Mouse (Mus musculus): ENCODE results near the gene Peli2. TPM values are rescaled to one million over a fixed set of nuclear protein-coding genes. Genes with fewer than 3 reads are reported as not detected.
"Not testable (repeated sequence)": the region's sequence is repeated elsewhere in the genome, so short reads cannot be mapped to it uniquely, and the experiment has no call there.

Gene Peli2
- 5.2 and 6.8 TPM in 2 replicates for polyA plus RNA-seq (2015; fragmentation: Nextera tagmentation; extraction: Ambion mirVana)

DNA sequence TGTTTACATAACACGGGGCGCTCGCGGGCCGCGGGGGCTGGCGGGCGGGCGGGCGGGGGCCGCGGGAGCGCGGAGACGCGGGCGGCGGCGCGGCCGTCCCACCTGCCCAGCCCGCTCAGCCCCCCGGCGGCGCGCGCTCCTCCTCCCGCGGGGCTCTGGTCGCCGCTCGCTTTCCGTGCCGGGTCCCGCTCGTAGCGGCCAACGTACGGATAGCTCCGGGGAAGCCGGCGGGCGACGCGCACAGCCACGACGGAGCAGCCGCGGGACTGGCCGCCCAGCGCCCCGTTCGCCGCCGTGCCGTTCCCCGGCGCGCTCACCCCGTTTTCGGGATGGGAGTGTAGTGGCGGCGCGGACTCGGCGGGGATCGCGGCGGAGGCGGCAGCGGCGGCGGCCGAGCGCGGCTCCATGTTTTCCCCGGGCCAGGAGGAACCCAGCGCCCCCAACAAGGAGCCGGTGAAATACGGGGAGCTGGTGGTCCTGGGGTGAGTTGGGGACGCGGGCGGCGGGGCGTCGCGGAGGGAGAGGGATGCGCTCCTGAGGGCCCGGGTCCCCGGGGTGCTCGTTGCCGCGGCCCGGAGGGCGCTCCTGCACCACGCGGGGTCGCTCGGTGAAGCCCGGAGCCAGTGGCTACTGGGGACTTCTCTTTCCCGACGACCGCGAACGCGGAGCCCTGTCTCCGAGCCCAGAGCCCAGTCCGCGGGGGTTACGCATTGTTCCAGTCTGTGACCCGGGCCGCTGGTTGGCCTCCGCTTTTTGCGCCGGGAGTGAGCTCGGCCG, at the start of gene Peli2:
Gene Peli2 (plus strand): TSS at position 72 of the 777 bp plus-strand sequence.
- H3K36me3 ChIP-seq = no peaks in the 10 kb centered on the region
- peaks cover 11% of the 10 kb centered on the region for H3K27me3 ChIP-seq
- peak within 1 kb of the TSS; percentile 66 for H3K4me3 ChIP-seq
- no peaks in the 10 kb centered on the region for H3K9me3 ChIP-seq
- WGBS = under 1% methylated on average over 114 of the region's 117 CpGs
- peak within 1 kb of the TSS; percentile 75 for H3K9ac ChIP-seq
- H3K4me2 ChIP-seq = peak within 1 kb of the TSS; percentile 90
- H3K4me1 ChIP-seq = peaks cover 45% of the 10 kb centered on the region
- peak within 1 kb of the TSS; percentile 75 for H3K27ac ChIP-seq
- ATAC-seq (ENCODE audit: insufficient number of reproducible peaks, insufficient read depth, low FRiP score, low TSS enrichment, low read depth) = peak; percentile 73

DNA sequence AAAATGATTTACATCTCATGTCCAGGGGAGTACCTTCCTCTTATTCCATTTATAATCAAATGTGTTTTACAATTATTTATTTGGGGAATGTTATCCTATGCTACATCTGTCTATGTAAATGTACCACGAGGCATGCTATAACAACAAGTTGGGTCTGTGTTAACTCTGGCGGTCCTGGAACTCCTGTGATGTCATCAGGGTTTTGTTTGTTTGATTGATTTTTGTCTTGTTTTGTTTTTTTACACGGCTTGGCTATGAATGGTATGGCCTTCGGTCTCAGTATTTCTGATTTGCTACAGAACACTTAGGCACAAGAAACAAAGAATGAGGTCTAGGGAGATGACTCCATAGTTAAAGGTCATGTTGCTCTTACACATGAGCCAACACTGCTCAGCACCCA, 48.5 kb upstream of the Peli2 start:
- ATAC-seq (ENCODE audit: insufficient number of reproducible peaks, insufficient read depth, low FRiP score, low TSS enrichment, low read depth) = no peak
- WGBS = 69% methylated on average over 4 of the region's 4 CpGs
- no peak overlapping the region for H3K9ac ChIP-seq
- H3K36me3 ChIP-seq = no peaks in the 10 kb centered on the region
- no peak overlapping the region for H3K4me3 ChIP-seq
- H3K4me1 ChIP-seq = peaks cover 9% of the 10 kb centered on the region; the same call in 1 of the 2 replicates
- H3K27ac ChIP-seq = no peak overlapping the region
- no peaks in the 10 kb centered on the region for H3K9me3 ChIP-seq
- H3K27me3 ChIP-seq = no peaks in the 10 kb centered on the region
- no peak overlapping the region for H3K4me2 ChIP-seq

DNA sequence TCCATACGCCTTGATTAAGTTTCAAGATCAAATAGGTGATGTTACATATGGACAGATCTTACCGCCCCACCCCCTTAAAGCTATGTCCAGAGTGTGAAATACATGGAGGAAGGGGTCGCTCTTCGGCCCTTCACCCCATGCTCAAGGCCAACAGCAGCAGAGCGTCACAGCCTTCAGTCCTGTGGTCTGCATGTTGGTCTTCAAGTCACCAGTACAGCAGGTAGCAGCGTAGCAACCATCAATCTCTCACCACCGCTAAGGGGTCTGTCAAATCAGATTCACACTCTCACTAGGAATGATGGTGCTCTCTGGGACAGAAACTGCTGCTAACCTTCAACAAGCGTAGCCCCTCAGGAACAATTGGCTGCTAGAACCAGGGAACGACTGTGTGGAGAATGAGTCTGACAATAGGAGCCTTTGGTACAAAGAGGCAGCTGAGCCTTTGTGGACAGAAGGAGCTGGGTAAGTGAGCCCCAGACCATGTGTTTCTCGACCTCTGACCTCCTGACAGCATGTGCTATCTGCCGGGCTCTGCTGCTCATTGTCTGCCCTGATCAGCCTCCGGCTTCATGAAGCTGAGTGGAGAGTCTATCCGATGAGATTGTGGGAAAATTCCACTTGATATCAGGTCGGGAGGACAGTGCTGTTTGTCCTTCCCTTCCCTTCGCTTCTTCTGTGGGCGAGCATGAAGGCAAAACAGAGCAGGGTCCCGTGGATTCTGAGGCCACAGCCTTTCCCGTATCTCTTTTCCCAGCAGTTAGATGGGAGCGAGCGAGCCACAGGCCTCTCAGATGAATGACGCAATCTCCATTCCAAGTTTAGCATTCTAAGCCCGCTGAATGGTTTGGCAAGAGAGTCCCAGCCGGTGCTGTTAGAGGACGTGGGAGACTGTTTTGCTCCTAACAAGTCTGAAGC, 47.1 kb upstream of the Peli2 start:
- no peak for ATAC-seq (ENCODE audit: insufficient number of reproducible peaks, insufficient read depth, low FRiP score, low TSS enrichment, low read depth)
- no peak overlapping the region for H3K9ac ChIP-seq
- H3K27ac ChIP-seq = no peak overlapping the region

DNA sequence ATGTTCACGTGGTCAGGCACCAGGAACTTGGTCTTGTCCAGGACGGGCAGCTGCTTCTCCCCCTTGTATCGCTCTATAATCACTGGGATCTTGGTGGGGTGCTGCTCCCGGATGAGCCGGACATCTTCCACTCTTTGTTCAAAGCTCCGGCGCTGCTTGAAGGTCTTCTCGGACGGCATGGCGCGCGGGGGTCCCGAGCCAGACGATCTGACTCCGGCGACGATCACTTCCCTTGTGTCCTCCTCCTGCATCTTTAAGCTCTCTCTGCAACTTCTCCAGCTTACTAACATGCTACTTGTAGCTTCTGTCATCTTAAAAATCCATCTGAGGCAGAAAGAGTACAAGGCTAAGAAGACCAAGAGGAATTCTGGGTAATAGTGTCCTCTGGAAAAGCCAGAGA, 41.0 kb upstream of the Peli2 start:
- 96% methylated on average over 17 of the region's 17 CpGs for WGBS
- H3K27me3 ChIP-seq; H3K4me2 ChIP-seq; H3K9me3 ChIP-seq; H3K27ac ChIP-seq; H3K9ac ChIP-seq; ATAC-seq (ENCODE audit: insufficient number of reproducible peaks, insufficient read depth, low FRiP score, low TSS enrichment, low read depth); H3K4me1 ChIP-seq; H3K4me3 ChIP-seq; H3K36me3 ChIP-seq: not testable (repeated sequence)

More for the DNA sequence above, 47.1 kb upstream of the Peli2 start:
- Histone ChIP-seq H3K9me3 (no peaks in the 10 kb centered on the region), H3K4me3 (no peak overlapping the region), H3K27me3 (no peaks in the 10 kb centered on the region), H3K4me2 (no peak overlapping the region), H3K4me1 (peaks cover 9% of the 10 kb centered on the region; the same call in 1 of the 2 replicates), H3K36me3 (no peaks in the 10 kb centered on the region)
- WGBS = 51% methylated on average over 24 of the region's 24 CpGs

DNA sequence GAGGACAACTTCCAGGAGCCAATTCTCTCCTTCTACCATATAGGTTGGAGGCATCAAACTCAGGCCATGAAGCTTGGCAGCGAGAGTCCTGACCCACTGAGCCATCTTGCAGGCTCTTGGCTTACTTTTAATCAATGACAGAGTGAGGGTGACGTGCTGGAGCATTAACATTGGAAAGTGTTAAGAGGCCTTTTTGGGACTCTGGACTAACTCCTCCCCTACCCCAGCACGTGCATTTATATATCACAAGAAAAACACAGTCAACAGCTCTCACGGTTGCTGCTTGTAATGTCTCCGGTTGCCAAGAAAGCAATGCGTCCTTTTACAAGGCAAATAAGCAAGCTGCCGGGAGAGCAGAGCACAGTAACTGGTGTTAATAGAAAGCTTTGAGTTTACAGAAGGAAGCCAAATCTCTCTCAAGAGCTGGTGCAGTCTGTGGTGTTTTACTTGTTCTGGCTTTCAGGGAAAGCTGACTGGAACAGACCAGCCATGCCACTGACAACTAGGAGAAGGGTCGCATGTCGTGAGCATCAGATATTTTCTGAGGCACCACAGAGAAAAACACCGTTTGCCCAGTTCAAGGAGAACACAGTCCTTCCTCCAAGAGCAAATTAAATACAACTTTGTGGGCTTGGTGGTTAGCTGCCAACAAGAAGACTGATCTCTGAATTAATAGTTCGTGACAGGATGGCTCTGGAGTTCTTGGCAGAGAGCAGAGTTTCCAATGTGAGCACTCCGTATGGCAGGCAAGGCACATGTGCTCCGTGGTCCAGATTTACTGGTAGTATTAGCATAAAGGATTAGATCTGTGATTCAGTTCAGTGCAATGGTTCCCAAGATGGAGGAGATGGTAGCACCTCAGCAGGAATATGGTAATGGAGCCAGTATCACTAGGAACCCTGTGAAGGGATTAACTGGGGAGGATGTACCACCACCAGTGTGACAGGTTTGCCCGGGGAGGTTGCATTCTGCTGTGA, 36.5 kb upstream of the Peli2 start:
- Histone ChIP-seq H3K4me2 (no peak overlapping the region; the same call in 1 of the 2 replicates), H3K27ac (0 out of 2 replicates have a peak overlapping the region, but pooled peaks have one; percentile 0), H3K9ac (no peak overlapping the region), H3K36me3 (no peaks in the 10 kb centered on the region), H3K4me1 (peaks cover 16% of the 10 kb centered on the region), H3K27me3 (0 out of 2 replicates have a peak, but pooled peaks cover 3% of the 10 kb centered on the region), H3K9me3 (no peaks in the 10 kb centered on the region), H3K4me3 (no peak overlapping the region)
- WGBS = 29% methylated on average over 14 of the region's 14 CpGs
- ATAC-seq (ENCODE audit: insufficient number of reproducible peaks, insufficient read depth, low FRiP score, low TSS enrichment, low read depth) = no peak

DNA sequence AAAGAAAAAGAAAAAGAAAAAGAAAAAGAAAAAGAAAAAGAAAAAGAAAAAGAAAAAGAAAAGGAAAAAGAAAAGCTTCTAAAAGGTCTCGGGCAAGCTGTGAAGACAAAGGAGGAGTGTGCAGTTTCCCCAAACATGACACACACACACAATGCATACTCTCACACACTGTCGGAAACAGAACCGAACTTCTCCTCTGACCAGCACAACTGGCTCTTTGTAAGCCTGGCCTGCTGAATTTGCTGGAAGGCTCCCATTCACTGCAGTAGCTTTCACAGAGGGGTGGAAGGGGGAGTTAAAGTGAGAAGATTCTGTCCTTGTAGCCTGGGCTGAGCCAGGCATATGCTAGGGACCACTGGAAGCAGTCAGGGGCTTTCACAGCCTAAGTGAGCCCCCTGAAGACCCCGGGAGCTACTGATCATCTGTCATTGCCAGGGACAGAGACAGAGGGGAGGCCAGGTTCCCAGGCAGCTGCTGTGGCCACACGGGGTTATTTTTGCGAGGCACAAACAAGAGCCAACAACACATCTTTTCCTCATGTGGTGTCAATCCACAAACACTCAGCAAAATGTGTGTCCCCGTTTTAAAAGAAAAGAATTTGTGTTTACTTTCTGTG, 33.8 kb upstream of the Peli2 start:
- ATAC-seq (ENCODE audit: insufficient number of reproducible peaks, insufficient read depth, low FRiP score, low TSS enrichment, low read depth) = no peak
- H3K27ac ChIP-seq = no peak overlapping the region
- 44% methylated on average over 7 of the region's 7 CpGs for WGBS

DNA sequence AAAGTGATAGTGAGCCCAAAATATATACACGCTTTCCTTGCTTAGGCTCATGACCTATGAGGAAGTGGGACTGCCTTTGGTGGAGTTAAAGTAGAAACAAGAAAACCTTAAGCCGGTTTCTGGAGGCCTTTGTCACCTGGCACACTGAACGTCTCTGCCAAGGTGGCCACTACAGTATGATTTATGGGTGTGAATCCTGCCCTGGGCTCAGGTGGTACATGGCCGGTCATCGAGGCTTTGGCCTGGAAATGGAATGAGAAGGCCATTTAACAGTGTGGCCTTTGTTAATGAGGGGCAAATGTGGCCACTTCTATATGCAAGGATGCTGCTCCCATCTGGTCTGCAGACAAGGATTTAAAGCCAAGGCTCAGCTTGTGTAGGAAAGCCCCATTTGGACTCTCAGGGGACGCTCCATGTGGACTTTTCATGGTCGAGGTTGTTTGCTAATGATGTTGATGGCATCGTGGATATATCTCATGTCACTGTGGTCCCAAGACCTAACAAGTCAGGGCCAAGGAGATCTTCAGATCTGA, 33.3 kb upstream of the Peli2 start:
- Histone ChIP-seq H3K4me2 (no peak overlapping the region), H3K27ac (no peak overlapping the region), H3K9ac (no peak overlapping the region), H3K27me3 (0 out of 2 replicates have a peak, but pooled peaks cover 3% of the 10 kb centered on the region), H3K36me3 (no peaks in the 10 kb centered on the region), H3K9me3 (no peaks in the 10 kb centered on the region), H3K4me1 (peaks cover 21% of the 10 kb centered on the region), H3K4me3 (no peak overlapping the region)
- no peak for ATAC-seq (ENCODE audit: insufficient number of reproducible peaks, insufficient read depth, low FRiP score, low TSS enrichment, low read depth)
- 65% methylated on average over 8 of the region's 8 CpGs for WGBS

More for the DNA sequence above, 33.8 kb upstream of the Peli2 start:
- Histone ChIP-seq H3K4me3 (no peak overlapping the region), H3K9ac (no peak overlapping the region), H3K36me3 (no peaks in the 10 kb centered on the region), H3K27me3 (0 out of 2 replicates have a peak, but pooled peaks cover 3% of the 10 kb centered on the region), H3K4me2 (no peak overlapping the region), H3K4me1 (peaks cover 20% of the 10 kb centered on the region), H3K9me3 (no peaks in the 10 kb centered on the region)

DNA sequence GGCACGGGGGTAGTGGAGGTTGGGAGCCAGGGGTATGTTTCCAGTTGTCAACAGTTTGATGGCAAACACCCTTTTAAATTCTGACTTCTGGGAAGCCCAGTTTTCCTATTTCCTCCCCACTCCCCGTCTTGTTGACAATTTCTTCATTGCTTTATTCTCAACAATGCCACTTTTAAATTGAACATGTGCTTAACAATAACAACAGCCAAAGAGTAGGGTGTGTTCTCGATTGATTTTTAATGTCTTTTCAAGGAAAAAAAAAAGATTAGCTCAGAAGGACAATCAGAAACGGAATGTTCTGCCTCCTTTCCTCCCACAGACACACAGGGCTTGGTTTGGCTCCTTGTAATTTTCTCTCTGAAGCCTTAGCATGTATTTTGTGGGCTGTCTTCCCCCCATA, 30.2 kb upstream of the Peli2 start:
- Histone ChIP-seq H3K9ac (no peak overlapping the region), H3K27me3 (0 out of 2 replicates have a peak, but pooled peaks cover 3% of the 10 kb centered on the region), H3K4me1 (peaks cover 9% of the 10 kb centered on the region), H3K4me3 (no peak overlapping the region), H3K9me3 (no peaks in the 10 kb centered on the region), H3K4me2 (no peak overlapping the region), H3K36me3 (no peaks in the 10 kb centered on the region), H3K27ac (no peak overlapping the region)
- ATAC-seq (ENCODE audit: insufficient number of reproducible peaks, insufficient read depth, low FRiP score, low TSS enrichment, low read depth) = no peak
- 57% methylated on average over 4 of the region's 4 CpGs for WGBS

DNA sequence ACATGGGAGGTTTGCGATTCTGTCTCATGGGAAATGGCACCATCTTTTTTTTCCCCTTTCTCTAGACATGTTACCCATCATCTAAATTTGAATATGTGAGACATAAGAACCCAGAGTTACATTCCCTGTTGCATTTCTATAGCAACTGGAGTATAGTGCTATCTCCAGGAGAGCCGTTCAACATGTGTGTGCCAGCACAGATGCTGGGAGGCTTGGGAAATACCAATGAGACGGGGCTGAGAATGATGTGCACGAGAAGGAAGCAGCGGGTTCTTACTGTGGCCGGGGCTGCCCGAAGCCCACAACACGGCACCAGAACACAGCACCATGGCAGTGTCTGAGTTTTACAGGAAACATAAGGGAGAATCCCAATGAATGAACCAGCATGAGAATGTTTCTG, 29.5 kb upstream of the Peli2 start:
- Histone ChIP-seq H3K4me1 (peaks cover 9% of the 10 kb centered on the region), H3K36me3 (no peaks in the 10 kb centered on the region), H3K9me3 (no peaks in the 10 kb centered on the region), H3K27me3 (no peaks in the 10 kb centered on the region), H3K27ac (no peak overlapping the region), H3K9ac (no peak overlapping the region), H3K4me2 (no peak overlapping the region), H3K4me3 (no peak overlapping the region)
- ATAC-seq (ENCODE audit: insufficient number of reproducible peaks, insufficient read depth, low FRiP score, low TSS enrichment, low read depth) = no peak
- 59% methylated on average over 8 of the region's 8 CpGs for WGBS

DNA sequence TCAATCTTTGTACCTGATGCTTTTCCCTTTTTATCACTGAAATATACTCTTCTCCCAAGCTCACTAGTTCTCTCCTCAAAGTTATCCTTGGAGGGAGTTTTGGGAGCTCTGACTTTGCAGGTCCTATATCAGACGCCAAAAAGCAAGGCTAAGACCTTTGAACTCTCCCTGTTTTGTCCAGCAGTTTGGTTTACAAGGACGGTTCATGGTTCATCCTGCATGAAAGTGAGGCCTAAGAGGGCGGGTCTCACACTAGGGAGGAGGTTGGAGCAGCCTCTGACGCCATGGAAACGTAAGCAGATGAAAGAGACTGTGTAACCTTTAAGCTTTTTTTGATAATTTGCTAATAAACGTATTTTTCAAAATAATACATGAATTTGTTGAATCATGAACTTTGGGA, 22.4 kb upstream of the Peli2 start:
- Histone ChIP-seq H3K9ac (no peak overlapping the region), H3K36me3 (no peaks in the 10 kb centered on the region), H3K27ac (no peak overlapping the region), H3K9me3 (no peaks in the 10 kb centered on the region), H3K4me1 (no peaks in the 10 kb centered on the region), H3K4me2 (no peak overlapping the region), H3K27me3 (no peaks in the 10 kb centered on the region), H3K4me3 (no peak overlapping the region)
- no peak for ATAC-seq (ENCODE audit: insufficient number of reproducible peaks, insufficient read depth, low FRiP score, low TSS enrichment, low read depth)
- WGBS = 65% methylated on average over 6 of the region's 6 CpGs

Data from embryonic facial prominence, embryonic 13.5 days (tissue).